Mouse (Mus musculus) lung, embryonic 14.5 days (tissue): ENCODE results near the gene Aff1. TPM values are rescaled to one million over a fixed set of nuclear protein-coding genes. Genes with fewer than 3 reads are reported as not detected.

ENCODE experiments used
- ATAC-seq: fragments of 200-750 bp; cut with Nextera tagmentation; 2 replicates; pipeline ENCODE4 v1.8.0; 2017; ENCODE audit warnings: mild to moderate bottlenecking, moderate TSS enrichment, moderate library complexity; ENCODE audit not compliant: insufficient read depth
- DNase-seq: peaks from one replicate; pipeline ENCODE4 v3.0.0-alpha.2; 2015
- H3K27ac ChIP-seq: fragments of 300-500 bp; sonication (generic); 2 replicates; pipeline ENCODE4 v1.5.1; 2014; ENCODE audit warnings: low read depth, mild to moderate bottlenecking, moderate library complexity
- H3K27me3 ChIP-seq: fragments of 300-500 bp; sonication (generic); 2 replicates; pipeline ENCODE4 v1.6.1; 2014; ENCODE audit warnings: low read length, control low read depth; ENCODE audit not compliant: insufficient read depth
- H3K36me3 ChIP-seq: fragments of 300-500 bp; sonication (generic); 2 replicates; pipeline ENCODE4 v1.6.1; 2014; ENCODE audit warnings: control low read depth; ENCODE audit not compliant: insufficient read depth
- H3K4me1 ChIP-seq: fragments of 300-500 bp; sonication (generic); 2 replicates; pipeline ENCODE4 v1.6.1; 2014; ENCODE audit warnings: antibody characterized with exemption, control low read depth; ENCODE audit not compliant: insufficient read depth
- H3K4me2 ChIP-seq: fragments of 300-500 bp; sonication (generic); 2 replicates; pipeline ENCODE4 v1.6.1; 2014; ENCODE audit warnings: mild to moderate bottlenecking
- H3K4me3 ChIP-seq: fragments of 300-500 bp; sonication (generic); 2 replicates; pipeline ENCODE4 v1.5.1; 2014; ENCODE audit warnings: low read depth, low read length
- H3K9ac ChIP-seq: fragments of 300-500 bp; sonication (generic); 2 replicates; pipeline ENCODE4 v1.6.1; 2014
- H3K9me3 ChIP-seq: fragments of 300-500 bp; sonication (generic); 2 replicates; pipeline ENCODE4 v1.6.1; 2016; ENCODE audit warnings: low read depth, low read length, control low read depth
- CTCF ChIP-seq: IDR thresholded peaks from 2 replicates; pipeline ENCODE4 v1.5.1; 2016; ENCODE audit warnings: antibody characterized with exemption, low read depth
- WGBS: fragments of 180-500 bp; shearing (Covaris S2); extraction: QIAGEN DNeasy Blood & Tissue Kit; methylation state at CpG from one replicate; pipeline ENCODE4 v1.1.7; 2014; 5-methylcytosine and 5-hydroxymethylcytosine counted together
- polyA plus RNA-seq: library from polyadenylated mRNA; unstranded; fragments of >200 nt; fragmentation: Nextera tagmentation; extraction: Ambion mirVana; gene quantifications from 2 replicates; pipeline ENCODE4 v1.2.1, GENCODE M21; 2014

Aff1 gene
- polyA plus RNA-seq, 1 experiment from 2014 or later = 7.1 TPM

DNA sequence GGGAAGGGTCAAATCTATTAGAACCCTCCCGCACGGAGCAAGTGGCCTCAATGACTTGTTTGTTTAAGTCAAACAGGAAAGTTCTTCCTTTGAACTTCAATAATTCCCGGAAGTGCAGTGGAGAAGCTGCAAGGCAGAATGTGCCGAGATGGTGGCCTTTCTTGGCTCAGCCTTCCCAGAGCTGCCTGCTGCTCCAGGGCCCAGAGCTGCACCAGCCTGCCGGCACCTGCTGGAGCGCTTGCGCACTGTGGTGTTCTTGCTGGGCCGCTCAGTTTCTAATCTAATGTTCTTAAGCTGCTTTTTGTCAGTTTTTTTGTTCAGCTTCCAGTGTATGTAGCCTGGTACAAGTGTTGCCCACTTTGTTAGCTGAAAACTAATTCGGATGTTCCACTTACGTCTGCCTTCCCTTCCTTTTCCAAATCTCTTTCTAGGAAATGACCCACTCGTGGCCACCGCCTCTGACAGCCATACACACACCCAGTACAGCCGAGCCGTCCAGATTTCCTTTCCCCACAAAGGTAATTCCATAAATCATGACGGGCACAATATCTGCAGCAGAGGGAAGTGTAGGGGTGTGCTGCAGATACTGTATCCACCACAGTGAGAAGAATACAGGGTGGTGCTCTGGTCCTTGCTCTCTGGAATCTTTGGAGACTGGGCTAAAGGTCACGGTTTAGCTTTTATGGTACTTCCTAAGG, 122.5 kb downstream of the Aff1 start:
- no peaks in the 10 kb centered on the region for H3K4me1 ChIP-seq
- no peak overlapping the region for H3K9ac ChIP-seq
- DNase-seq = peak; percentile 67
- H3K4me2 ChIP-seq = no peak overlapping the region
- H3K36me3 ChIP-seq = no peaks in the 10 kb centered on the region
- WGBS = 43% methylated on average over 16 of the region's 16 CpGs
- H3K27ac ChIP-seq = no peak overlapping the region; the same call in 1 of the 2 replicates
- peak; percentile 62 for ATAC-seq
- H3K4me3 ChIP-seq = no peak overlapping the region
- H3K9me3 ChIP-seq = no peaks in the 10 kb centered on the region
- TF ChIP-seq CTCF = no peak
- H3K27me3 ChIP-seq = no peaks in the 10 kb centered on the region

DNA sequence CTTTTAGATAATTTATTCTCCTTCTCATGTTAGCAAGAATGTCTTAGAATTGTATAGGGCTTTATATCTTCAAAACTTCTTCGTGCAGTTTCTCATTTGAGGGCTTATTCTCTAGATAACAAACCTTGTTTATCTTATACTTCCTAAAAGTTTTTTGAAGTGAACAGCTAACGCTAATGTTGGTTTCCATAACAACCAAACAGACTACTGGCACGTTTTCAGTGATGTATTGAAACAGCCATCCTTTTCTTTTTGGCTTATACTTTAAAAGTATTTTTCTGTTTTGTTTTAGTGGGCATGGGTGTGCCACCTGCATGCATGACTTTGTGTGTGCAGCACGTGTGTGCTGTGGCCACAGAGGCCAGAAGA, 123.1 kb downstream of the Aff1 start:
- no peak for ATAC-seq
- H3K4me2 ChIP-seq = no peak overlapping the region
- H3K4me3 ChIP-seq = no peak overlapping the region
- DNase-seq = peak; percentile 52
- no peak overlapping the region for H3K9ac ChIP-seq
- no peak overlapping the region for H3K27ac ChIP-seq
- no peaks in the 10 kb centered on the region for H3K9me3 ChIP-seq
- no peak for TF ChIP-seq CTCF
- no peaks in the 10 kb centered on the region for H3K36me3 ChIP-seq
- 27% methylated on average over 4 of the region's 4 CpGs for WGBS
- H3K27me3 ChIP-seq = no peaks in the 10 kb centered on the region
- H3K4me1 ChIP-seq = no peaks in the 10 kb centered on the region

DNA sequence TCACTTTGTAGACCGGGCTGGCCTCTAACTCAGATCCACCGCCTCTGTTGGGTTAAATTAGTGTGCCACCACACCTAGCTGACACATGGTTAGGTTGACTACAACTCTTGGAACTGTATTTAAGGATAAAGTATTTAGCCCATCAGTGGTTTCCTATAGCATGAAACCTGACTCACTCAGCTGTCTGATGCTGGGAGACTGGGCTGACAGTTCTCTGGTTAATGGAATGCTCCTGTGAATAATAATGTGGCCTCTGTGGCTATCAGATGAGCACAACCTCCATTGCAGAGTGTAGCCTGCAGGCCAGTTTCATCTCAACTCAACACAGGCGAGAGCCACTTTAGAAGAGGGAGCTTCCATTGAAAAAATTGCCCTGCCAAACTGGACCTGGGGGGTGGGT, 124.5 kb downstream of the Aff1 start:
- Histone ChIP-seq H3K4me1 (no peaks in the 10 kb centered on the region), H3K27me3 (no peaks in the 10 kb centered on the region), H3K27ac (no peak overlapping the region), H3K4me3 (no peak overlapping the region), H3K9ac (no peak overlapping the region), H3K36me3 (no peaks in the 10 kb centered on the region), H3K9me3 (no peaks in the 10 kb centered on the region), H3K4me2 (no peak overlapping the region)
- TF ChIP-seq CTCF = no peak
- 92% methylated on average over 3 of the region's 3 CpGs for WGBS
- no peak for ATAC-seq
- DNase-seq = no peak

DNA sequence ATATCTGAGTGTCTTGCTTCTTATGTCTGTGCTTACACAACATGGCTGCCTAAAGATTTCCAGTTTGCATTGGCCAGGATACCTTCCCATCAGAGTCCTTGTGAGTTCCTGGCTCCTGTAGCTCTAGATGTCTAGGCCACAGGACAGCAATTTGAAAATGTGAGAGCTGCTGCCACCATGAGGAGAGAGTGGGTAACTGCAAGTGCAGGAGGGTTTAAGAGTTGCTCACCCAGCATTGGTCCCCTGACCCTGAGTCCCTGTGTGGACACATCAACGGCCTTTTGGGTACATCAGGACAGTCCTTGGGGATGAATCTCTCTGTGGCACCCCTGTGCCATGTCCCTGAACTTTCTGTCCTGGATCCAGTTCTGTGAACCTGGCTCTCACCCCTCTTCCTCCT, 125.6 kb downstream of the Aff1 start:
- ATAC-seq (peak; percentile 50; the same call in 1 of the 2 replicates), DNase-seq (peak; percentile 87)
- Histone ChIP-seq H3K4me1 (no peaks in the 10 kb centered on the region), H3K27ac (no peak overlapping the region), H3K4me3 (no peak overlapping the region), H3K9me3 (no peaks in the 10 kb centered on the region), H3K36me3 (no peaks in the 10 kb centered on the region), H3K4me2 (no peak overlapping the region), H3K27me3 (no peaks in the 10 kb centered on the region), H3K9ac (no peak overlapping the region)
- WGBS = 19% methylated on average over 1 of the region's 1 CpGs
- peak; percentile 96 for TF ChIP-seq CTCF

DNA sequence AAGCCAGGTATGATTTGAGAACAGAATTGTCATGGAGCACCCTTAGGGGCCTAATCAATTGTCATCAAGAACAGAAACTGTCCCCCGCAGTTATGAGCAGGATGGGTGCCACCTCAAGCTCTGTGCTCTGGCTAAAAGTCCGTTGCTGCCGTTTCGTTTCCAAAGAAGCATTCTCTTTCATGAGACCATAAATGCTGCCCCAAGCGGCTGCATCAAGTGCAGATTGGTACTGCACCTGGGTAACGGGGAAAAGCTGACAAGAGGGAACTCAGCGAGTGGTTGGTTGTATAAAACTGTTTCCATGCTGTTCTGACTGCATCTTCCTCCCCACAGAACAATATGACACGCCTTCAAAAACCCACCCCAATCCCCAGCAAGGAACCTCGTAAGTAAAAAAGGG, 126.4 kb downstream of the Aff1 start:
- no peak for TF ChIP-seq CTCF
- H3K9me3 ChIP-seq = no peaks in the 10 kb centered on the region
- no peaks in the 10 kb centered on the region for H3K4me1 ChIP-seq
- H3K27ac ChIP-seq = no peak overlapping the region
- DNase-seq = no peak
- no peak overlapping the region for H3K9ac ChIP-seq
- no peak overlapping the region for H3K4me2 ChIP-seq
- WGBS = 83% methylated on average over 9 of the region's 9 CpGs
- no peaks in the 10 kb centered on the region for H3K27me3 ChIP-seq
- H3K4me3 ChIP-seq = no peak overlapping the region
- no peaks in the 10 kb centered on the region for H3K36me3 ChIP-seq
- ATAC-seq = no peak

DNA sequence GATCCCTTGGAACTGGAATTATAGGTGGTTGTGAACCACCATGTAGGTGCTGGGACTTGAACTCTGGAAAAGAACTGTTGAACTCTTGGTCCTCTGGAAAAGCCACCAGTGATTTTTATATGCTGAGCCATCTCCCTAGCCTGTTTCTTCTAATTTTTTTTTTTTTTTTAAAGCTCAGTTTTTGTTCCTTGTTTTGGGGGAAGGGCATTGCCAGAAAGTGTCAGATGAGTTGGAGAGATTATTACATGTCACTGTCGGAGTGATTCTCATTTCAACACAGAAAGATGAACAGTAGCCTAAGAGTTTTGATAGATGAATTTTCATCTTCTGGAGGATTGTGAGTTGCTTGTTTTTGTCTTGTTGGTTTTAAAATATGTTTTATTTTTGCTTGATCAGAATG, 127.5 kb downstream of the Aff1 start:
- ATAC-seq = no peak
- no peaks in the 10 kb centered on the region for H3K27me3 ChIP-seq
- WGBS = 76% methylated on average over 1 of the region's 1 CpGs

DNA sequence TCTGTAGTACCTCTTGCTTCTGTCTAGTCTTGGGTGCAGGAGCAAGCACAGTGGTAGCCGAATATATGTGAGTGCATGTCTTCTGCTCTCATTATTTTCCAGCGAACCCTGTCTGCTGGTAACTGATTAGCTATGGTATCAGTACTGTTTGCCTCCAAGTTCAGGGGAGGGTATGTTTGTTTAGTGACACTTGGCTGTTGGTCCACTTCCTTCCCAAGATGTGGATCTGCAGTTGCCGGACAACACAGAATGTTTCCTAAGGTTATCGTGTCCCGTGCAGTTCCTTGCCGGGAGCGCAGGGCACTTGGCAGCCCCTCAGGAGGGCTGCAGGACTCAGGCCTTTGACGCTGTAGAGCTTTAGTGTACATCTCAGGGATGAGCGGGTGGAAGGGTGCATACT, 128.9 kb downstream of the Aff1 start:
- Histone ChIP-seq H3K4me3 (no peak overlapping the region), H3K4me1 (no peaks in the 10 kb centered on the region), H3K27me3 (no peaks in the 10 kb centered on the region), H3K9ac (no peak overlapping the region), H3K9me3 (no peaks in the 10 kb centered on the region), H3K4me2 (no peak overlapping the region), H3K36me3 (no peaks in the 10 kb centered on the region), H3K27ac (no peak overlapping the region)
- no peak for TF ChIP-seq CTCF
- ATAC-seq (no peak), DNase-seq (no peak)
- 45% methylated on average over 9 of the region's 9 CpGs for WGBS

More for the DNA sequence above, 127.5 kb downstream of the Aff1 start:
- Histone ChIP-seq H3K4me3 (no peak overlapping the region), H3K9me3 (no peaks in the 10 kb centered on the region), H3K9ac (no peak overlapping the region), H3K4me1 (no peaks in the 10 kb centered on the region), H3K4me2 (no peak overlapping the region), H3K27ac (no peak overlapping the region), H3K36me3 (no peaks in the 10 kb centered on the region)
- TF ChIP-seq CTCF = no peak
- no peak for DNase-seq
